Comparison of ENCODE assay signal across 13 mouse cellular contexts in genomic region chr4:127064051-127064450, GRCm38 (mm10).
"Had no signal": no experiment of that assay in that cellular context is flagged by ENCODE, and none has a peak within 500 bp of the region (broad histone marks: within the 10 kb centered on the region; RNA-seq: fewer than 3 reads in every experiment).

No protein-coding gene starts in this region.

- DNase-seq: gastrocnemius, postnatal 14 days; gastrocnemius, postnatal 36 days; heart, adult 2 months; heart, postnatal 14 days; heart, postnatal 36 days; kidney, adult 18-20 months; kidney, adult 8-10 months; kidney, postnatal 10 days; kidney, postnatal 25 days; kidney, postnatal 4 days; layer of hippocampus, adult 9-11 months; layer of hippocampus, postnatal 36 days; left cerebral cortex, postnatal 4 days had no signal
